Mouse (Mus musculus): Measurements from ENCODE around the gene Sephs2.

- TF ChIP-seq POLR2A (IDR thresholded peaks at IDR 0.05; ENCODE audit: borderline replicate concordance, extremely low read depth, low read depth, low read length) (no peak), CTCF (IDR thresholded peaks at IDR 0.05; ENCODE audit: insufficient read depth, low read length) (no peak)
Measured at GRCm38 (mm10) chr7:127243361-127243867, 30.4 kb downstream of the Sephs2 start.

Measured in lung, adult 2 months (tissue).